Mouse (Mus musculus) hindbrain, embryonic 16.5 days (tissue): Measurements from ENCODE around the gene Meioc. TPM values are rescaled to one million over a fixed set of nuclear protein-coding genes. Genes with fewer than 3 reads are reported as not detected.

Source experiments
- ATAC-seq: fragments of 200-750 bp; cut with Nextera tagmentation; 2 replicates; pipeline ENCODE4 v1.8.0; 2017; ENCODE audit warnings: moderate TSS enrichment, moderate library complexity
- H3K27ac ChIP-seq: fragments of 300-500 bp; sonication (generic); 2 replicates; pipeline ENCODE4 v1.5.1; 2014; ENCODE audit warnings: low read depth, mild to moderate bottlenecking, control low read depth, low read length, moderate library complexity
- H3K27me3 ChIP-seq: fragments of 300-500 bp; sonication (generic); replicated peaks from 2 replicates; pipeline ENCODE4 v1.6.1; 2014; ENCODE audit warnings: low read length; ENCODE audit not compliant: control insufficient read depth, insufficient read depth
- H3K36me3 ChIP-seq: fragments of 300-500 bp; sonication (generic); 2 replicates; pipeline ENCODE4 v1.6.1; 2014; ENCODE audit warnings: mild to moderate bottlenecking, low read length, moderate library complexity, mixed read lengths; ENCODE audit not compliant: control insufficient read depth, insufficient read depth
- H3K4me1 ChIP-seq: fragments of 300-500 bp; sonication (generic); 2 replicates; pipeline ENCODE4 v1.6.1; 2014; ENCODE audit warnings: low read depth, low read length; ENCODE audit not compliant: control insufficient read depth, insufficient read depth
- H3K4me2 ChIP-seq: fragments of 300-500 bp; sonication (generic); 2 replicates; pipeline ENCODE4 v1.6.1; 2014; ENCODE audit warnings: mild to moderate bottlenecking, low read length, control low read depth, moderate library complexity
- H3K4me3 ChIP-seq: fragments of 300-500 bp; sonication (generic); 2 replicates; pipeline ENCODE4 v1.5.1; 2014; ENCODE audit warnings: mild to moderate bottlenecking, low read length, control low read depth, moderate library complexity
- H3K9ac ChIP-seq: fragments of 300-500 bp; sonication (generic); 2 replicates; pipeline ENCODE4 v1.6.1; 2014; ENCODE audit warnings: low read depth, mild to moderate bottlenecking, control low read depth, low read length, moderate library complexity
- H3K9me3 ChIP-seq: fragments of 300-500 bp; sonication (generic); 2 replicates; pipeline ENCODE4 v1.6.1; 2014; ENCODE audit warnings: mild to moderate bottlenecking, low read length, moderate library complexity; ENCODE audit not compliant: control insufficient read depth
- WGBS: fragments of 180-500 bp; shearing (Covaris S2); extraction: QIAGEN DNeasy Blood & Tissue Kit; methylation state at CpG from one replicate; pipeline ENCODE4 v1.1.7; 2014; 5-methylcytosine and 5-hydroxymethylcytosine counted together
- polyA plus RNA-seq: library from polyadenylated mRNA; unstranded; fragments of >200 nt; fragmentation: Nextera tagmentation; extraction: Ambion mirVana; gene quantifications from 2 replicates; pipeline ENCODE4 v1.2.1, GENCODE M21; 2015

The Meioc gene
- polyA plus RNA-seq, result 0.15 and 0.17 TPM in 2 replicates

- ATAC-seq, result no peak
- H3K4me3 ChIP-seq, result no peak within 1 kb of the TSS
- peaks cover 12% of the 10 kb centered on the region for H3K9me3 ChIP-seq
- H3K27ac ChIP-seq, result no peak within 1 kb of the TSS
- 89% methylated on average over 3 of the region's 3 CpGs for WGBS
- H3K36me3 ChIP-seq, result no peaks in the 10 kb centered on the region
- H3K9ac ChIP-seq, result no peak within 1 kb of the TSS
- no peaks in the 10 kb centered on the region for H3K4me1 ChIP-seq
- no peak within 1 kb of the TSS for H3K4me2 ChIP-seq
- peaks cover 11% of the 10 kb centered on the region for H3K27me3 ChIP-seq
Observed at GRCm38 (mm10) chr11:102663416-102663815, at the start of gene Meioc. Gene Meioc (plus strand): TSS chr11:102663716.

- Histone ChIP-seq H3K4me2 (no peak overlapping the region), H3K27me3 (no peaks in the 10 kb centered on the region), H3K9ac (no peak overlapping the region), H3K27ac (no peak overlapping the region), H3K4me1 (peaks cover 3% of the 10 kb centered on the region), H3K36me3 (no peaks in the 10 kb centered on the region), H3K9me3 (peaks cover 3% of the 10 kb centered on the region; the same call in 1 of the 2 replicates), H3K4me3 (no peak overlapping the region)
- WGBS, result 69% methylated on average over 2 of the region's 2 CpGs
- no peak for ATAC-seq
Observed at GRCm38 (mm10) chr11:102619449-102619848, 44.1 kb upstream of the Meioc start.

- Histone ChIP-seq H3K27me3 (no peaks in the 10 kb centered on the region), H3K9me3 (peaks cover 3% of the 10 kb centered on the region; the same call in 1 of the 2 replicates), H3K4me2 (0 out of 2 replicates have a peak overlapping the region, but pooled peaks have one; percentile 4), H3K27ac (no peak overlapping the region), H3K36me3 (no peaks in the 10 kb centered on the region), H3K9ac (no peak overlapping the region), H3K4me3 (no peak overlapping the region), H3K4me1 (peaks cover 3% of the 10 kb centered on the region)
- no peak; the same call in 1 of the 2 replicates for ATAC-seq
- 11% methylated on average over 17 of the region's 17 CpGs for WGBS
Observed at GRCm38 (mm10) chr11:102623876-102624789, 39.4 kb upstream of the Meioc start.

- Histone ChIP-seq H3K4me1 (peaks cover 3% of the 10 kb centered on the region), H3K36me3 (no peaks in the 10 kb centered on the region), H3K27me3 (no peaks in the 10 kb centered on the region), H3K4me2 (peak overlapping the region; percentile 38), H3K4me3 (no peak overlapping the region), H3K27ac (0 out of 2 replicates have a peak overlapping the region, but pooled peaks have one; percentile 10), H3K9ac (no peak overlapping the region), H3K9me3 (no peaks in the 10 kb centered on the region)
- WGBS, result 31% methylated on average over 14 of the region's 14 CpGs
- peak; percentile 80 for ATAC-seq
Observed at GRCm38 (mm10) chr11:102624888-102625407, 38.6 kb upstream of the Meioc start.

GRCm38 (mm10) chr11:102627171-102627931, 36.2 kb upstream of the Meioc start:
- Histone ChIP-seq H3K9ac (no peak overlapping the region), H3K36me3 (no peaks in the 10 kb centered on the region), H3K4me3 (no peak overlapping the region), H3K9me3 (no peaks in the 10 kb centered on the region), H3K27ac (no peak overlapping the region), H3K27me3 (no peaks in the 10 kb centered on the region), H3K4me1 (peaks cover 3% of the 10 kb centered on the region), H3K4me2 (no peak overlapping the region)
- ATAC-seq, result no peak
- WGBS, result 90% methylated on average over 9 of the region's 9 CpGs

GRCm38 (mm10) chr11:102628529-102628928, 35.0 kb upstream of the Meioc start:
- Histone ChIP-seq H3K9me3 (no peaks in the 10 kb centered on the region), H3K9ac (no peak overlapping the region), H3K4me2 (no peak overlapping the region), H3K4me1 (peaks cover 3% of the 10 kb centered on the region), H3K4me3 (no peak overlapping the region), H3K27me3 (no peaks in the 10 kb centered on the region), H3K27ac (no peak overlapping the region), H3K36me3 (no peaks in the 10 kb centered on the region)
- WGBS, result 41% methylated on average over 9 of the region's 9 CpGs
- no peak for ATAC-seq

GRCm38 (mm10) chr11:102629375-102629774, 34.1 kb upstream of the Meioc start:
- 74% methylated on average over 8 of the region's 8 CpGs for WGBS
- Histone ChIP-seq H3K27me3 (no peaks in the 10 kb centered on the region; the same call in 1 of the 2 replicates), H3K9ac (no peak overlapping the region), H3K9me3 (no peaks in the 10 kb centered on the region), H3K4me2 (no peak overlapping the region), H3K27ac (no peak overlapping the region), H3K36me3 (no peaks in the 10 kb centered on the region), H3K4me1 (no peaks in the 10 kb centered on the region; the same call in none of the 2 replicates), H3K4me3 (no peak overlapping the region)
- ATAC-seq, result no peak

GRCm38 (mm10) chr11:102630731-102631130, 32.8 kb upstream of the Meioc start:
- no peaks in the 10 kb centered on the region; the same call in 1 of the 2 replicates for H3K27me3 ChIP-seq
- ATAC-seq, result no peak
- H3K4me2 ChIP-seq, result no peak overlapping the region
- no peaks in the 10 kb centered on the region for H3K36me3 ChIP-seq
- H3K9ac ChIP-seq, result no peak overlapping the region
- H3K4me3 ChIP-seq, result no peak overlapping the region
- WGBS, result 13% methylated on average over 7 of the region's 7 CpGs
- no peak overlapping the region for H3K27ac ChIP-seq
- no peaks in the 10 kb centered on the region for H3K9me3 ChIP-seq
- H3K4me1 ChIP-seq, result no peaks in the 10 kb centered on the region
